Mouse (Mus musculus): ENCODE data around the gene 2310011J03Rik. TPM values are rescaled to one million over a fixed set of nuclear protein-coding genes. Genes with fewer than 3 reads are reported as not detected.

2310011J03Rik gene
- total RNA-seq, 2 experiments from 2014 or later, result 26.3 to 26.9 TPM

DNA sequence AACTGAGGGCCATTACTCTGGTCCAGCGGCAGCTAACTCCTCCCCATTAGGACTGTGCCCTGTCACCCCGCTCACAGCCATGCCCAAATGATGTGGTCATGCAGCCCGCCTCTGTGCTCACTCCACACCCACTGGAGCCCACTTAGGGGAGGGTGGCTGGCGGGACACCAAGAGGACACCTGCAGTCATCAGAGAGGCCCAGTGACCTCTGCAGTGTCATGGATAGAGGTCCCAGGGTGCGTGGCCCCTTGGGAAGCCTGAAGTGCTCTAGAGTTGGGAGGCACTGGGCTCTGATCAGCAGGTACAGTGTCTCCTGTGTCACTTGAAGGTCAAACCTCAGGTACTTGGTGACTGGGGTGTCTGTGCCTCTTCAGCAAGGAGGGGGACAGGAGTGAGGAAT lies 23.5 kb downstream of the 2310011J03Rik start:
- Histone ChIP-seq H3K4me3 (peak overlapping the region; percentile 62), H3K27ac (peak overlapping the region; percentile 94)
- no peak for TF ChIP-seq CTCF (IDR thresholded peaks at IDR 0.05)
- intact Hi-C loops (cut with DNase I), result no loop called here
- DNase-seq (ENCODE audit: extremely low spot score in 1 of 2, low spot score in 2 of 2), result no peak

- Histone ChIP-seq H3K27ac (peak within 1 kb of the TSS; percentile 94), H3K4me3 (peak within 1 kb of the TSS; percentile 62)
- peak; percentile 77 to 78 for DNase-seq (ENCODE audit: extremely low spot score in 1 of 2, low spot score in 2 of 2)
- peak; percentile 73 for TF ChIP-seq CTCF (IDR thresholded peaks at IDR 0.05)
- intact Hi-C loops (cut with DNase I), result loop anchor here (2.0 kb wide), 1 partner anchor 79 kb away; no protein-coding TSS in a partner anchor
Measured at GRCm38 (mm10) chr10:80295618-80296425, 24.5 kb downstream of the 2310011J03Rik start, which contains the start of gene Apc2. Apc2 (plus strand) TSS chr10:80295977.

- DNase-seq (ENCODE audit: extremely low spot score in 1 of 2, low spot score in 2 of 2), result no peak
- no peak for TF ChIP-seq CTCF (IDR thresholded peaks at IDR 0.05)
- Histone ChIP-seq H3K27ac (peak overlapping the region; percentile 94; the same call in 1 of the 2 replicates), H3K4me3 (no peak overlapping the region)
- intact Hi-C loops (cut with DNase I), result loop anchor here (2.0 kb wide), 1 partner anchor 80 kb away; no protein-coding TSS in a partner anchor
Measured at GRCm38 (mm10) chr10:80294788-80295303, 25.5 kb downstream of the 2310011J03Rik start.

GRCm38 (mm10) chr10:80294311-80294710 lies 26.0 kb downstream of the 2310011J03Rik start:
- no peak for DNase-seq (ENCODE audit: extremely low spot score in 1 of 2, low spot score in 2 of 2)
- no peak overlapping the region for H3K27ac ChIP-seq
- no peak for TF ChIP-seq CTCF (IDR thresholded peaks at IDR 0.05)
- H3K4me3 ChIP-seq, result no peak overlapping the region
- intact Hi-C loops (cut with DNase I), result loop anchor here (2.0 kb wide), 1 partner anchor 80 kb away; no protein-coding TSS in a partner anchor

DNA sequence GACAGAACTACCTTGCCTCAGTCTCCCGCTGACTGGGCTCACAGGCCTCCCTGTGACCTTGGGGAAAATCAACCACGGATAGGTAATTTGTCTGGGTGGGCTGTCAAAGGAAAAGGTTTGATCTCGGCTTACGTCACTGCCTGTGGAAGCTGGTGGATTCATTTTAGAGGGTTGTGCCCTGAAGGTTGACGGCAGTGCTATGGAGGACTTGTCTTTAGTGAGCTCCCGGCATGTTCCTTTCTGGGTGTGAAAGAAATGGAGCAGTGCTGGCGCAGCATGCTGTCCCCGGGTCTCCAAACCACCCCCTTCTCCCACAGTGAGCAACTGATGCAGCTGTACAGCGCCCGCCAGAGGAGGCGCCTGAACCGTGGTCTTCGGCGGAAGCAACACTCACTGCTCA lies 27.0 kb downstream of the 2310011J03Rik start:
- DNase-seq (ENCODE audit: extremely low spot score in 1 of 2, low spot score in 2 of 2), result no peak
- no peak for TF ChIP-seq CTCF (IDR thresholded peaks at IDR 0.05)
- Histone ChIP-seq H3K4me3 (peak overlapping the region; percentile 96), H3K27ac (peak overlapping the region; percentile 89)
- intact Hi-C loops (cut with DNase I), result loop anchor here (2.0 kb wide), 1 partner anchor 55 kb away; the partner anchor contains the start of gene Adamtsl5

DNA sequence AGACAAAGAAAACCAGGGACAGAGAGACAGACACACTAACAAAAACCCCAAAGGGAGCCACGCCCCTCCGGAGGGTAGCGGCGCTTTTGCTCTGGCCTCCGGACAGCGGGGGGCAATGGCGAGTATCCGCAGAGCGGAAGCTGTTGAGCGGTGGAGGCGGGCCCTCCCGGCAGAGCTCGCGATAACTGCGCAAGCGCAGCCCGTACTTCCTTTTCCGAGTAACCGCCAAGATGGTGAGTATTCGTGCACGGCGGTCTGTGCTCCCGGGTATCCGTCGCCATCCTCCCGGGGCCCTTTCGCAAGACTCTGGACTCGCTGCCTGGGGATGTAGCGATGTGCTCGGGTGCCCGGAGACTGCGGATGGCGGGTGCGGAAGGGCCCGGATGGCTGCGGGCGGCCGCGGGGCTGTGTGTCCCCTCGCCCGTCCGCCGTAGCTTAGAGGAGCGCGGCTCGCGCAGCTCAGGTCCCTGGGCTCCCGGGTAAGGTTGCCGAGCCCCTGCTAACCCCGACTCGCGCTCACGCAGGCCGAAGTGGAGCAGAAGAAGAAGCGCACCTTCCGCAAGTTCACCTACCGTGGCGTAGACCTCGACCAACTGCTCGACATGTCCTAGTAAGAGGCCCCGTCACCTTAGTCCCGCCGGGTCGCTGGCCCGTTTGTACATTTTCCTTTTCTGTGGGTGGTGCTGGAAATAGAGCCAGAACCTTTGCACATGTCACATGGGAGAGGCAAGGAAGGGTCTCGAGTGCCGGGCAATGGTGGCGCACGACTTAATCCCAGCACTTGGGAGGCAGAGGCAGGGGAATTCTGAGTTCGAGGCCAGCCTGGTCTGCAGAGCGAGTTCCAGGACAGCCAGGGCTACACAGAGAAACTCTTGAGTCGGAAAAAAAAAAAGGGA lies 27.8 kb downstream of the 2310011J03Rik start, which contains the start of gene Rps15:
Gene Rps15 (plus strand): TSS at position 203 of the 896 bp plus-strand sequence.
- intact Hi-C loops (cut with DNase I), result loop anchor here (2.0 kb wide), 1 partner anchor 56 kb away; the partner anchor contains the start of gene Adamtsl5
- TF ChIP-seq CTCF (IDR thresholded peaks at IDR 0.05), result peak; percentile 71
- H3K27ac ChIP-seq, result peak within 1 kb of the TSS; percentile 89

GRCm38 (mm10) chr10:80288657-80289056 lies 31.7 kb downstream of the 2310011J03Rik start:
- no peak overlapping the region for H3K27ac ChIP-seq
- intact Hi-C loops (cut with DNase I), result no loop called here
- DNase-seq (ENCODE audit: extremely low spot score in 1 of 2, low spot score in 2 of 2), result no peak
- peak; percentile 33 for TF ChIP-seq CTCF (IDR thresholded peaks at IDR 0.05)
- H3K4me3 ChIP-seq, result no peak overlapping the region

More for the DNA sequence above, 27.8 kb downstream of the 2310011J03Rik start, which contains the start of gene Rps15:
- H3K4me3 ChIP-seq, result peak within 1 kb of the TSS; percentile 96
- DNase-seq (ENCODE audit: extremely low spot score in 1 of 2, low spot score in 2 of 2), result peak; percentile 90 to 93

DNA sequence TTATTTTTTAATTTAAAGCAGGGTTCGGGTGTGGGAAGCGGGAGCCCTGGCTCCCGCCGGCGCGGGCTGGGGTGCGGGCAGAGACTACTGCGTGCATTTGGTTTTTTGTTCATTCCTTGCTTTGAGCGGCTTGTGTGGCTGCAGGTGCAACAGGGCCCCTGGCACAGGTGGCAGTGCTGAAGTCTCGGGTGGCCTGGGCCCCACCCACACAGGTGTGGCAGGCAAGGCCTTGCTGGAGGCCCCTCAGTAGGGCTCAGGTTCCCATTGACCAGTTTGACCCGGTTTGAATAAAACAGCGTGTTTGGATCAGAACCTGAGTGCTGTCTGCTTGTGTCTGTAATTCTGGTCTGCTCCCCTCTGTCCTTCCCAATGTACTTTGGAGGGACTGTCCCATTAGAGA lies 32.2 kb downstream of the 2310011J03Rik start:
- intact Hi-C loops (cut with DNase I), result no loop called here
- Histone ChIP-seq H3K4me3 (no peak overlapping the region), H3K27ac (no peak overlapping the region)
- DNase-seq (ENCODE audit: extremely low spot score in 1 of 2, low spot score in 2 of 2), result no peak
- no peak for TF ChIP-seq CTCF (IDR thresholded peaks at IDR 0.05)

DNA sequence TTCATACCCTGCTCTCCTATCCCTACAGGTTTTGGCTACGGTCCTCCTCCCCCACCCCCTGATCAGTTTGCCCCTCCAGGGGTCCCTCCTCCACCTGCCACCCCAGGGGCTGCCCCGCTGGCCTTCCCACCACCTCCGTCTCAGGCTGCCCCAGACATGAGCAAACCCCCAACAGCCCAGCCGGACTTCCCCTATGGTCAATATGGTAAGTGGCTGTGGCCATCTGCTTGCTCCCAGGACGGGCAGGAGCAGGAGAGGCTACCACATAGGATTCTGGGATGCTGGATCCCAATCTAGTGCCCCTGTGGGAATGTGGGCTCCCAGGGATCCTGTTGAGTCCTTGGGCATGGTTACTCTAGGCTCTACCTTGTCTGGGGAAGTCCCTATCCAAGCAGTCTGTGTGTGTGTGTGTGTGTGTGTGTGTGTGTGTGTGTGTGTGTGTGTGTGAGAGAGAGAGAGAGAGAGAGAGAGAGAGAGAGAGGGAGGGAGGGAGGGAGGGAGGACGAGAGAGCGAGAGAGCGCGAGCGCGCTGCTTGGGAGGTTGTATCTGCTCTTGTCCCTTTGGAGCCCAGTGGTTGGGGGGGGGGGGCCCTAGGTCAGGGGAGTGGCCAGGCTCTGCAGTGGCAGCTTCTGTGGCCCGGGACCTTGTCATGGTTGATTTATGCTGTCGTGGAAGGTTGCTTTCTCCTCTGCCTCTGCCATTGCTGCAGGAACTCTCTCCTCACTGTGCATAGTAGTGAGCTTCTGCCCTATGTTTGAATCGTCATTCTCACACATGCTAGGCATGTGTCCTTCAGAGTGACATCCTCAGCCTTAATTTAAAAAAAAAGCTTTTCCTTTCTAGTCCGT lies 34.9 kb downstream of the 2310011J03Rik start:
- no peak overlapping the region for H3K4me3 ChIP-seq
- DNase-seq (ENCODE audit: extremely low spot score in 1 of 2, low spot score in 2 of 2), result no peak
- no peak overlapping the region for H3K27ac ChIP-seq
- TF ChIP-seq CTCF (IDR thresholded peaks at IDR 0.05), result no peak
- intact Hi-C loops (cut with DNase I), result no loop called here
